Mouse (Mus musculus): ENCODE data around the gene Kdm6b. TPM values are rescaled to one million over a fixed set of nuclear protein-coding genes. Genes with fewer than 3 reads are reported as not detected.
A peak's percentile ranks its signal among the peaks of the same experiment; 100 is the strongest.

Kdm6b gene
- polyA plus RNA-seq, 1 experiment from 2014 or later: 19.5 TPM

- H3K4me2 ChIP-seq: peak overlapping the region; percentile 93
- H3K9me3 ChIP-seq (replicated peaks): no peaks in the 10 kb centered on the region
- peaks cover 66% of the 10 kb centered on the region for H3K4me1 ChIP-seq (replicated peaks)
- 0% methylated on average over 41 of the region's 45 CpGs for WGBS
- peak; percentile 83 for ATAC-seq (replicated peaks; ENCODE audit: insufficient number of reproducible peaks, insufficient read depth, low FRiP score, low read depth)
- peak overlapping the region; percentile 95 for H3K27ac ChIP-seq
- H3K27me3 ChIP-seq: peaks cover 21% of the 10 kb centered on the region
- no peaks in the 10 kb centered on the region for H3K36me3 ChIP-seq
- H3K9ac ChIP-seq: peak overlapping the region; percentile 65
- peak overlapping the region; percentile 61 for H3K4me3 ChIP-seq
Measured at GRCm38 (mm10) chr11:69418481-69419442, 5.3 kb upstream of the Kdm6b start.

- peak overlapping the region; percentile 93 for H3K4me2 ChIP-seq
- H3K27me3 ChIP-seq: peaks cover 16% of the 10 kb centered on the region
- H3K9me3 ChIP-seq (replicated peaks): no peaks in the 10 kb centered on the region
- peaks cover 77% of the 10 kb centered on the region for H3K4me1 ChIP-seq (replicated peaks)
- peak overlapping the region; percentile 95 for H3K27ac ChIP-seq
- peak overlapping the region; percentile 65 for H3K9ac ChIP-seq
- H3K36me3 ChIP-seq: peaks cover 4% of the 10 kb centered on the region; the same call in 1 of the 2 replicates
- H3K4me3 ChIP-seq: peak overlapping the region; percentile 61
- peak; percentile 58 for ATAC-seq (replicated peaks; ENCODE audit: insufficient number of reproducible peaks, insufficient read depth, low FRiP score, low read depth)
- 0% methylated on average over 39 of the region's 39 CpGs for WGBS
Measured at GRCm38 (mm10) chr11:69417449-69418384, 4.2 kb upstream of the Kdm6b start.

- no peak for ATAC-seq (replicated peaks; ENCODE audit: insufficient number of reproducible peaks, insufficient read depth, low FRiP score, low read depth)
- Histone ChIP-seq H3K4me3 (peak overlapping the region; percentile 61), H3K4me1 (replicated peaks) (peaks cover 84% of the 10 kb centered on the region), H3K36me3 (peaks cover 7% of the 10 kb centered on the region; the same call in 1 of the 2 replicates), H3K9me3 (replicated peaks) (no peaks in the 10 kb centered on the region), H3K4me2 (peak overlapping the region; percentile 93), H3K27me3 (peaks cover 9% of the 10 kb centered on the region), H3K9ac (peak overlapping the region; percentile 55), H3K27ac (peak overlapping the region; percentile 95)
- 7% methylated on average over 8 of the region's 8 CpGs for WGBS
Measured at GRCm38 (mm10) chr11:69416921-69417448, 3.5 kb upstream of the Kdm6b start.

- Histone ChIP-seq H3K27me3 (peaks cover 8% of the 10 kb centered on the region), H3K27ac (peak overlapping the region; percentile 95), H3K4me1 (replicated peaks) (peaks cover 84% of the 10 kb centered on the region), H3K36me3 (peaks cover 7% of the 10 kb centered on the region; the same call in 1 of the 2 replicates), H3K4me2 (peak overlapping the region; percentile 93), H3K9ac (peak overlapping the region; percentile 55; the same call in 1 of the 2 replicates), H3K4me3 (peak overlapping the region; percentile 61), H3K9me3 (replicated peaks) (no peaks in the 10 kb centered on the region)
- no peak for ATAC-seq (replicated peaks; ENCODE audit: insufficient number of reproducible peaks, insufficient read depth, low FRiP score, low read depth)
- WGBS: 2% methylated on average over 4 of the region's 4 CpGs
Measured at GRCm38 (mm10) chr11:69416509-69416908, 3.0 kb upstream of the Kdm6b start.

GRCm38 (mm10) chr11:69415668-69416451 lies 2.4 kb upstream of the Kdm6b start:
- Histone ChIP-seq H3K27me3 (peaks cover 1% of the 10 kb centered on the region), H3K4me3 (peak overlapping the region; percentile 61), H3K9me3 (replicated peaks) (no peaks in the 10 kb centered on the region), H3K36me3 (peaks cover 7% of the 10 kb centered on the region; the same call in 1 of the 2 replicates), H3K27ac (peak overlapping the region; percentile 95), H3K4me2 (peak overlapping the region; percentile 93), H3K9ac (peak overlapping the region; percentile 64), H3K4me1 (replicated peaks) (peaks cover 78% of the 10 kb centered on the region)
- WGBS: 0% methylated on average over 21 of the region's 25 CpGs
- peak; percentile 3; the same call in 1 of the 2 replicates for ATAC-seq (replicated peaks; ENCODE audit: insufficient number of reproducible peaks, insufficient read depth, low FRiP score, low read depth)

DNA sequence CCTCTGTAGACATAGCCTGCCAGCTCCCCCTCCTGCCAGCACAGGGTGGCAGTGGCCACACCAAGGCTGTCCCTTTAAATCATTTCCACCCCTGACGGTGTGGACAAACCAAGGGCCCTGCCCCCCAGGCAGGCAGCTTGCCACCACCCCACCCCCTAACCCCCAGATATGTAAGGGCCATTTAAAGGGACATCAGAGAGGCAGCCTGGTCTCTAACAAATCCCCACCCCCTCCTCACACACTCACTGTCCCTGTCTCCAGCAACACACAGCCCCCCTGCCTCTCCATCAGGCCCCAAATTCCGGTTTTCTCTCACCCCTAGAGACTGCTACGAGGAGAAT lies 1.8 kb upstream of the Kdm6b start:
- whole genome bisulfite sequencing: 0% methylated on average over 3 of the region's 3 CpGs
- peaks cover 72% of the 10 kb centered on the region for H3K4me1 ChIP-seq (replicated peaks)
- ATAC-seq (replicated peaks; ENCODE audit: insufficient number of reproducible peaks, insufficient read depth, low FRiP score, low read depth): peak; percentile 17
- peaks cover 7% of the 10 kb centered on the region; the same call in 1 of the 2 replicates for H3K36me3 ChIP-seq
- no peaks in the 10 kb centered on the region for H3K27me3 ChIP-seq
- peak overlapping the region; percentile 61 for H3K4me3 ChIP-seq
- H3K4me2 ChIP-seq: peak overlapping the region; percentile 93
- peak overlapping the region; percentile 95 for H3K27ac ChIP-seq
- H3K9me3 ChIP-seq (replicated peaks): no peaks in the 10 kb centered on the region
- peak overlapping the region; percentile 64 for H3K9ac ChIP-seq

- H3K36me3 ChIP-seq: peaks cover 7% of the 10 kb centered on the region; the same call in 1 of the 2 replicates
- peak overlapping the region; percentile 93 for H3K4me2 ChIP-seq
- peaks cover 70% of the 10 kb centered on the region for H3K4me1 ChIP-seq (replicated peaks)
- H3K9ac ChIP-seq: peak overlapping the region; percentile 64
- peak overlapping the region; percentile 95 for H3K27ac ChIP-seq
- no peaks in the 10 kb centered on the region for H3K27me3 ChIP-seq
- 31% methylated on average over 4 of the region's 4 CpGs for WGBS
- peak overlapping the region; percentile 61 for H3K4me3 ChIP-seq
- no peak for ATAC-seq (replicated peaks; ENCODE audit: insufficient number of reproducible peaks, insufficient read depth, low FRiP score, low read depth)
- H3K9me3 ChIP-seq (replicated peaks): no peaks in the 10 kb centered on the region
Measured at GRCm38 (mm10) chr11:69414421-69415326, 1.2 kb upstream of the Kdm6b start.

GRCm38 (mm10) chr11:69412548-69412947 lies 927 bp downstream of the Kdm6b start:
- ATAC-seq (replicated peaks; ENCODE audit: insufficient number of reproducible peaks, insufficient read depth, low FRiP score, low read depth): no peak
- H3K4me1 ChIP-seq (replicated peaks): peaks cover 63% of the 10 kb centered on the region
- H3K4me3 ChIP-seq: peak overlapping the region; percentile 85; the same call in 1 of the 2 replicates
- peak overlapping the region; percentile 93; the same call in 1 of the 2 replicates for H3K4me2 ChIP-seq
- no peaks in the 10 kb centered on the region for H3K27me3 ChIP-seq
- H3K27ac ChIP-seq: peak overlapping the region; percentile 99
- 53% methylated on average over 7 of the region's 7 CpGs for WGBS
- H3K9me3 ChIP-seq (replicated peaks): no peaks in the 10 kb centered on the region
- peaks cover 14% of the 10 kb centered on the region for H3K36me3 ChIP-seq
- H3K9ac ChIP-seq: 0 out of 2 replicates have a peak overlapping the region, but pooled peaks have one; percentile 30

GRCm38 (mm10) chr11:69411538-69412203 lies 1.8 kb downstream of the Kdm6b start:
- H3K9ac ChIP-seq: peak overlapping the region; percentile 90
- no peaks in the 10 kb centered on the region for H3K9me3 ChIP-seq (replicated peaks)
- peak overlapping the region; percentile 85 for H3K4me3 ChIP-seq
- H3K27ac ChIP-seq: peak overlapping the region; percentile 99
- H3K4me1 ChIP-seq (replicated peaks): peaks cover 59% of the 10 kb centered on the region
- under 1% methylated on average over 39 of the region's 39 CpGs for WGBS
- H3K27me3 ChIP-seq: no peaks in the 10 kb centered on the region
- H3K4me2 ChIP-seq: peak overlapping the region; percentile 93
- H3K36me3 ChIP-seq: peaks cover 22% of the 10 kb centered on the region
- peak; percentile 27; the same call in 1 of the 2 replicates for ATAC-seq (replicated peaks; ENCODE audit: insufficient number of reproducible peaks, insufficient read depth, low FRiP score, low read depth)

Measured in heart, embryonic 15.5 days (tissue).